In genomic region chr11:113182083-113182861, GRCm38 (mm10) we compare ENCODE assay signal across 11 mouse cellular contexts.
A peak's percentile ranks its signal among the peaks of the same experiment; 100 is the strongest.
DNase-seq lines count a peak whose midpoint lies in the region; ATAC-seq and TF ChIP-seq lines count a peak whose summit lies in the region.
"Had no signal": no experiment of that assay in that cellular context is flagged by ENCODE, and none has a peak within 500 bp of the region (broad histone marks: within the 10 kb centered on the region; RNA-seq: fewer than 3 reads in every experiment).

No protein-coding gene starts in this region.

- 50% methylated on average over 13 of the region's 13 CpGs for WGBS in hindbrain, embryonic 13.5 days

- H3K27ac ChIP-seq in left cerebral cortex, adult 2 months = no peak overlapping the region
- no peak overlapping the region for H3K27ac ChIP-seq in ES-Bruce4 (ENCODE audit: insufficient read depth, low read length)
- H3K27ac ChIP-seq in hindbrain, embryonic 13.5 days = peak overlapping the region; percentile 46
- H3K27ac ChIP-seq: heart, adult 2 months; intestine, embryonic 15.5 days had no signal

- H3K4me1 ChIP-seq in ES-Bruce4 (ENCODE audit: control insufficient read depth, insufficient read depth, low read length) = no peaks in the 10 kb centered on the region
- H3K4me1 ChIP-seq in hindbrain, embryonic 13.5 days (replicated peaks) = peaks cover 87% of the 10 kb centered on the region

- H3K4me3 ChIP-seq in left cerebral cortex, adult 2 months = no peak overlapping the region
- no peak overlapping the region for H3K4me3 ChIP-seq in ES-Bruce4 (ENCODE audit: low read depth, low read length)
- H3K4me3 ChIP-seq in hindbrain, embryonic 13.5 days = no peak overlapping the region
- H3K4me3 ChIP-seq: heart, adult 2 months; intestine, embryonic 15.5 days had no signal

- intact Hi-C loops in left cerebral cortex, adult 2 months (cut with DNase I) = no loop called here

- TF ChIP-seq EP300 in ES-Bruce4 (IDR thresholded peaks at IDR 0.05; ENCODE audit: insufficient read depth, low read depth, low read length) = no peak

- no peak for TF ChIP-seq POLR2A in ES-Bruce4 (IDR thresholded peaks at IDR 0.05; ENCODE audit: insufficient read depth, low read length)

- no peak overlapping the region for H3K9ac ChIP-seq in ES-Bruce4 (ENCODE audit: low read depth, poor library complexity, severe bottlenecking)
- H3K9ac ChIP-seq in hindbrain, embryonic 13.5 days = no peak overlapping the region
- H3K9ac ChIP-seq: intestine, embryonic 15.5 days had no signal

- peak; percentile 9 for TF ChIP-seq CTCF in left cerebral cortex, adult 2 months (IDR thresholded peaks at IDR 0.05)
- TF ChIP-seq CTCF in ES-Bruce4 (IDR thresholded peaks at IDR 0.05; ENCODE audit: low read depth, low read length) = peak; percentile 67

- no peak overlapping the region for H3K4me2 ChIP-seq in hindbrain, embryonic 13.5 days
- H3K4me2 ChIP-seq: intestine, embryonic 15.5 days had no signal

- no peaks in the 10 kb centered on the region for H3K9me3 ChIP-seq in ES-Bruce4 (replicated peaks; ENCODE audit: control insufficient read depth, insufficient read depth, low read length, poor library complexity, severe bottlenecking)
- H3K9me3 ChIP-seq in hindbrain, embryonic 13.5 days = no peaks in the 10 kb centered on the region
- H3K9me3 ChIP-seq: intestine, embryonic 15.5 days had no signal

- H3K36me3 ChIP-seq in ES-Bruce4 (ENCODE audit: control insufficient read depth, insufficient read depth, low read length, poor library complexity, severe bottlenecking) = no peaks in the 10 kb centered on the region
- no peaks in the 10 kb centered on the region for H3K36me3 ChIP-seq in hindbrain, embryonic 13.5 days
- H3K36me3 ChIP-seq: intestine, embryonic 15.5 days had no signal

- no peak for DNase-seq in left cerebral cortex, adult 2 months (ENCODE audit: extremely low spot score in 1 of 2, low spot score in 2 of 2)
- DNase-seq in left cerebral cortex, adult 18-20 months (ENCODE audit: low spot score in 2 of 2) = no peak
- peak; percentile 13 for DNase-seq in A20 (ENCODE audit: low read depth, low spot score)
- no peak for DNase-seq in gastrocnemius, postnatal 10 days
- DNase-seq: heart, adult 2 months; lung, postnatal 10 days had no signal

- H3K27me3 ChIP-seq in ES-Bruce4 (ENCODE audit: control insufficient read depth, insufficient read depth, low read length, poor library complexity, severe bottlenecking) = no peaks in the 10 kb centered on the region
- H3K27me3 ChIP-seq in hindbrain, embryonic 13.5 days = 0 out of 2 replicates have a peak, but pooled peaks cover 5% of the 10 kb centered on the region
- H3K27me3 ChIP-seq: intestine, embryonic 15.5 days; Patski had no signal

- peak; percentile 33; the same call in 1 of the 2 replicates for ATAC-seq in hindbrain, embryonic 13.5 days (ENCODE audit: low FRiP score)
- no peak for ATAC-seq in monocyte, adult 5-6 weeks (replicated peaks; ENCODE audit: insufficient number of reproducible peaks, low FRiP score, low TSS enrichment, poor library complexity, severe bottlenecking)
- ATAC-seq: intestine, embryonic 15.5 days; Patski had no signal
